Mouse (Mus musculus) retina, embryonic 14.5 days (tissue): ENCODE results near the gene Alms1.
A peak's percentile ranks its signal among the peaks of the same experiment; 100 is the strongest.
"Not testable (repeated sequence)": the region's sequence is repeated elsewhere in the genome, so short reads cannot be mapped to it uniquely, and the experiment has no call there.

Experiments
- DNase-seq: peaks from one replicate; pipeline ENCODE4 v3.0.0-alpha.2; 2015; ENCODE audit warnings: low spot score

The Alms1 gene

DNA sequence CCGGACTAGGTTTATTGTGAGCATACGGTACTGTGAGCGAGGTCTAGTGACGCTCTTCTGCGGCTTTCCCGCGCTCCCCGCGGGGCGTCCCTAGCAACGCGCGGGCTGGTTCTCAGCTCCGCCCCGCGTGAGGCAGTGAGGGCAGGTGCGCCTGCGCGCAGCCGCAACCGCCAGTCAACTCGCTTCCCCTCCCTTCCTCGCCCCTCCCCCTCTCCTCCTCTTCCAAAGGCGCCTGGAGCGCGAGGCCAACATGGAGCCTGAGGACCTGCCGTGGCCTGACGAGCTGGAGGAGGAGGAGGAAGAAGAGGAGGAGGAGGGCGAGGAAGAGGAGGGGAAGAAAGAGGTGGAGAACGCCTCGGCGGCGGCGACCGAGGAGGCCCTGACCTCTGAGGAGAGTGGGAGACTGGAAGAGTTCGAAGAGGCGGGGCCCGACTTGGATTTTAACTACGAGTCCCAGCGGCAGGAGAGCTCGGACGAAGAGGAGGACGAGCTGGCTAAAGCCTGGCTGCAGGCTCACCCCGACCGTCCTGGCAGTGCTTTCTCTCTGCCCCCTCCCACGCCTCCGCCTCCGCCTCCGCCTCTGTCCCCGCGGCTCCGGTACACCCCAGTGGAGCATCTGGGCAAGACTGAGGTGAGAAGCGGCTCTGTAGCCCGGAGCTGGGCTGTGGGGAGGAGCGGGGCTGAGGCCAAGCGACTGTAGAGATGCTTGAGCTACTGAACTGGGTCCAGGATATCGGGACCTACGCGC is at the start of gene Alms1:
Gene Alms1, plus strand, starts transcription at position 136 of the 748 bp plus-strand sequence.
- peak; percentile 98 for DNase-seq

DNA sequence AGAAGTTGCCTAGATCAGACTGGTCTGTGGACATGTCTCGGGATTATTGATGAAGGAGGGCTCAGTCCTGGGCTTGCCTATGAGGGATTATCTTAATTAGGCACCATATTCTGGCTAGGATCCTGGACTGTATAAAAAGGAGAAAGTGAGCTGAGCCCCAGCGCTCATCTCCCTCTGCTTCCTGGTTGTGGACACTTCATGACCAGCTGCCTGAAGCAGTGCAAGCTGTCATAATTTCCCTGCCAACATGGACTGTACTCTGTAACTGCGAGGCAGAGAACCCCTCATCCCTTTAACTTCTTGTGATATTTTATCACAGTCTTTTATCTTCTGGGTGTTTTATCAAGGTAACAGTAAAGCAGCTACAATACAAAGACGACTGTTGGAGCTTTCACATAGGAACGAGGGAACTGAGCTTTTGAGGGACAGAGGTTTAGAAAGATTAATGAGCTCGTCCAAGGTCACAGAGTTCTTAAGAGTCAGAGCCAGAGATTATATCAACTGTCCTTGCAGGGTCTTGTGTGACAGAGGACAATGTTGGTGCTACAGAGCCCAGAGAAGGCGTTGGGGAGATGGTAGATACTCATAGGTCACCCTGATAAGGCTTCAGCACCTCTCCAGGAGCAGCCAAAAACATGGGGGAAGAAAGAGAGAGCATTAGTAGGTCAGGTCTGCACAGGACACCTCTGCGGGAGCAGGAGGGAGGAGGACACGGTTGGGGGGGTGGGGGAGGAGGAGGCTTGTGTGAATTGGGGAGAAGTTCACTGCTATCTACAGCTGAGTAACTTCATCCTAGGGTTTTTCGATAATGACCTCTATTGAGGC is 43.8 kb upstream of the Alms1 start:
- no peak for DNase-seq

DNA sequence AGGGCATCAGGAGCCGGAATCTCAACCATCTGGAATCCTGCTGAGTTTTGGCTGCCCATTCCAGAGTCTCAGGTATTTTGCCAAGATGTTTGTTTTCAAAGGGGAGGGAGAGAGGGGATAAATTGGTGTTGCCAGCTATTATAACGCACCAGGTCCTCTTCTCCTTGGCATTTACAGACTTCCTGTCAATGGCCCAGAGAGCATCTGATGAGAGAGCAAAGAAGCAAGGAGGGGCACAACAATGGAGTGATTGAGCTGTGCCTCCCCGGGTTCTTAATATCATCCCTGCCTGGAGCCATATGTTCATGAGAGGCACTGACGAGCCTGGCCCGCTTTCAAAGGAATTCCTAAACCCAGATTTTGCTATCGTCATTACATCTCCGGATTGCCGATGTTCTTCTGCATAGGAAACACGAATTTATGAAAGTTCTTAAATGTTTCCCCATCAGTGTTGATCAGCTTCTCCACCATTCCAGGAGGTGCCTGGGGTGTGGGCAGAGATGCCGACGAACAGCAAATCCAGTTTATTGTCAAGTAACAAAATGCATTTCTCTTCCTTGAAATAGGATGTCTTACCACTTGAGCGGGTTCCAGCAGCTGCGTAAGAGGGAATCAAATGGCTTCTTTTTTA is 43.0 kb upstream of the Alms1 start:
- no peak for DNase-seq

DNA sequence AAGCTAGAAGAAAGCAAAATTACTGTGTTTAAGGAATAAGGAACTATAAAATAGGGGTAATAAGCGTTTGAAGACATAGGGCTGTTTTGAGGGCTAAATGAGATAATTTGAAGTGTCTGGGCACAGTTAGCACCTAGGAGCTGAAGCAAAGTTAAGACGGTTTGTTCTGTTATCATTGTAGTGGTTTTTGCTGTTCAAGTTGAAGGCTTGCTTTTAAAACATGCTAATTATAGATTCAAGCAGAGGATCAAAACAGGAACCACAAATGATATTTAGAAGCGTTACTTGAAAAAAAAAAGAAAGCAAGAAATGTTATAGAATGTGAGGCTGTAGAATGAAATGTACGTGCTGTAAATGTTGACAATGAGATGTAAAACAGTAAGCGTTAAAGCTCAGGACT is 39.7 kb upstream of the Alms1 start:
- no peak for DNase-seq

DNA sequence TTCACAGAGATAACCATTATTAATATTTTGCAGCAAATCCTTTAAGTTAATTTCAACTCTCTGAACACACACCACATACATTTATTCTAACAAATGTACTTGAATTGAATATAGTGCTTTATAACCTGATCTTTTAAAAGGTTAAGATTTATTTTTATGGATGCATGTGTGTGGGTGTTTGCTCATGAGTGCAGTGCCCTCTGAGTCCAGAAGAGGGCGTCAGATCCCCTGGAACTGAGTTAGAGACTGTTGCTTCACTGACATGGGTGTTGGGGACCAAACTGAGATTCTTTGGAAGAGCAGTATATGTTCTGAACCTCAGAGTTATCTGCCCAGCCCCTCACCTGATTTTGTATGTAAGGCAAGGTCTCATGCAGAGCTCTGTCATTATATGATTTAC is 25.0 kb upstream of the Alms1 start:
- no peak for DNase-seq

DNA sequence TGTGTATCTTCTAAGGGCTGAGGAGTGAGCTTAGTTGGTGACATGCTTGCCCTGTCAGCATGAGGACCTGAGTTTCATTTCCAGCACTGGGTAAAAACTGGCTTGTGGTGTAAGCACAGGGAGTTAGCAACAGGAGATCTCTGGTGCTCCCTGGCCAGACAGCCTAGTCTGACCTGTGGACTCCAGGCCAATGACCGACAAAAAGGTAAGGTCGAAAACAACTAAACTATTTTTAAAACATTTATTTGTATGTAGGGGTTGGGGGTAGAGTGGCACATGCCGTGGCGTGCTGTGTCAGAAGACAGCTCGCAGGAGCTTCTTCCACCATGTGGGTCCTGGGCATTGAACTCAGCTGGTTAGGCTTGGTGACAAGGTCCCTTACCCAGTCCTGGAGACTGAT is 14.5 kb upstream of the Alms1 start:
- DNase-seq: no peak

DNA sequence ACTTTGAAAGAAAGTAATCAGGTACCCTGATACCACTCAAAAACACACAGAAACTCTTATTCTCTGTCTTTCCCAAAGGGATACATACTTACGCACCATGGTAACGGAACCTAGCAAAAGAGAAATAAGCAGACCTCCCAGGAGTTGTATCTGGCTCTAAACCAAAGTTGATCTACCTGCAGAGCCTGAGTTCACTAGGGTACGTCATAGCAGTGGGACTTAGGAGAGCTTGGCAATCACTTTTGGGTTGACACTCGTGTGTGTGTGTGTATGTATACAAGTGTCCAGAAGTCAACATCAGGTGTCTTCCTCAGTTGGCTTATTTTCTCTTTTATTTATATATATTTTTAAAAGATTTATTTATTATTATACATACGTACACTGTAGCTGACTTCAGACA is 5.6 kb upstream of the Alms1 start:
- DNase-seq: no peak

DNA sequence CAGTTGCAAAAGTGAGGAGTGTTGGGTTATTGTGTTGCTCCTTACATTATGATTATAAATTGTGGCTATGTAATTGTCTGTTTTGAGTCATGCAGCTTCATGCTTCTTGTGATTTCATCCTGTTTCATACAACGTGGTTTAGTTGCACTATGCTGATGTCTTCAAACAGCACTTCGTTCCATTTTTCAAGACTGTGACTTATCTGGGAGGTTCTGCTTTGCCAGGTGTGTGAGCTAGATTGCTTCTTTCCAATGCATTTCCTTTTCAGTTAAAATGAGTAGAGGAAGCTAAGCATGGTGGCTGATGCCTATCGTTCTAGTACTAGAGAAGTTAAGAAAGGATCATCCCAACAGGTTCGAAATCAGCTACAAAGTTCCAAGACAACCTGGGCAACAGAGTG is 2.7 kb upstream of the Alms1 start:
- DNase-seq: no peak

DNA sequence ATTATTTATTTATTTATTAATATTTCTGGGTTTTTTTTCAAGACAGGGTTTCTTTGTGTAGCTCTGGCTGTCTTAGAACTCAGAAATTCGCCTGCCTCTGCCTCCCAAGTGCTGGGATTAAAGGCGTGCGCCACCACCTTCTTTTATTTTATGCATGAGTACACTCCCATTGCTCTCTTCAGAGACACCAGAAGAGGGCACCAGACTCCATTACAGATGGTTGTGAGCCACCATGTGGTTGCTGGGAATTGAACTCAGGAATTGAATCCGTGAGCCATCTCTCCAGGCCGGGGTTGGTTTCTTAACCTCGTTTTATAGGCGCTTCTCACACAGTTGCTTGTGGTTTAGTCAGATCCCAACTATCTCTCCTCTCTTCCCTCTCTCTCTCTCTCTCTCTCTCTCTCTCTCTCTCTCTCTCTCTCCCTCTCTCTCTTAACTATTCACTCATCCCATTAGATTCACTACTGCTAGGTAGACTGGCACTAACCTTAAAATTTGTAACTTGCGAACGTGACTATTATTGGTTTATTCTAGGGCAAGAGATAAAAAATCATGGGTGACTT is 445 bp upstream of the Alms1 start:
- DNase-seq: peak; percentile 46

DNA sequence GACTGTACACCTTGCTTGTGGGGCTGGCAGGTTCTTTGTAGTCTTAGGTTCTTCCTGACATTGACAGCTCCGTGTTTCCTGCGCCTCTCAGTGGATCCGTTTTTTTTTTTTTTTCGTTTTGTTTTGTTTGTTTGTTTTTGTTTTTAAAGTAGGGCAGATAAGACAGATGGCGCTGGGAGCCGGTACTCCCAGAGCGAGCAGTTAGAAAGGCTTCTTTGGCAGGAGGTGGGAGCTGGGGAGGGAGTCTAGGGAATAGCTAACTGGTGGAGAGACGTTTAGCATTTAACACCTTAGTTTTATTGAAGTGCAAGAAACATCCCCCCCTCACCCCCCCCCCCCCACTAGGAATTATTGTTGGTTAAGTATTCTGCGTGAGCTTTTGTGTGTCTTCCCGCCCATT is 833 bp downstream of the Alms1 start:
- DNase-seq: peak; percentile 29

DNA sequence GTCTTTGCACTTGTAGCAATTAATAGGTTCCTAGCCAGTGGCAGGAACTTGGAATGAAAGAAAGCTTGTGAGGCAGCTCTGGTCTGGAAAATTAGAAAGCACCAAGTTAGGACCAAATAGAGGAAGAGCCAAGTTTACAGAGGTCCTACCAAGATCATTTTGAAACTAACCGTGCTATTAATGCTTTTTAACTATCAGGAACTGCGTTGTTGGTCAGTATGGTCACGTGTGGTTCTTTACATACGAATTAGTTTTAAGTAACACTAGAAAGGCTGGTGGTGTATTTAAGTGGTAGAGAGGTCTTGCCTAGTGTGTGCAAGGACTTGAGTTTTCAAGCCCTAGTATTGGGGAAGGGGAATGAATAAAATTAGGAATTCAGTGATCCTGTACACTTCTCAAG is 1.2 kb downstream of the Alms1 start:
- DNase-seq: no peak

DNA sequence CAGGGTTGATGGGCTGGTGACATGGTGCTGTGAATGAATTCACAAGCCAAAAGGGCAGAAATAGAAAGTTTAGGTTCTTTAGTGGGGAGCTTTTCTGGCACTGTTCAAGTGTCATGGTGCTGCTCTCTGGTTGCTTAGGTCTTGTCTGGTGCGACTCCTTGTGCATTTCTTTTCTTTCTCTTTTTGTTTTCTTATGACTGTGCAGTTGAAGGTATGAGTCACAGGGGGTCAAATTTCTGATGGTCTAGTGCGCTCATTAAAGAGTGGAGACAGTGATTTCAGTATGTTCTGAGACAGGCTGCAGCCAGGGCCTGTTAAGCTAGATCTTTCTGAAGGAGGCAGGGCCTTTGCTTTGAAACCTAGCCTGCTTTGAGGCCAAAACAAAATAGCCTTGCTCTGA is 2.8 kb downstream of the Alms1 start:
- DNase-seq: no peak

DNA sequence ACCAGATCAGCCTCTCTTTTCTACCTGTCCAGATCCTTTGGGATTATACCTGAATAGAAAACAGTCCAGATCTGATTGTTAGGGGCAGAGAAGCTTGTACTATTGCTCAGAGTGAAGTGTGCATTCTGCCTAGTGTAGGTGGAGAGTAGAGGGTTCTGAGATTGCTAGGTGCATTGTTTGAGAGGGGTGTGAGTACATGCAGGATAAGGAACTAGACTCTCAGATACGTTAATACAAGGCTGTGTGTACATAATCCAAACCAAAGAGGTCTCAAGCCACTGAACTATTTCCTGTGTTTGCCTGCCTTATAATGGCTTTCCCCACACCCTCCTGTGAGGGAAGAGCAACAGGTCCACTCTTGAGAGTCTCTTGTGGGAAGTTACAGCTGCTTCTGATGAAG is 12.0 kb downstream of the Alms1 start:
- no peak for DNase-seq

DNA sequence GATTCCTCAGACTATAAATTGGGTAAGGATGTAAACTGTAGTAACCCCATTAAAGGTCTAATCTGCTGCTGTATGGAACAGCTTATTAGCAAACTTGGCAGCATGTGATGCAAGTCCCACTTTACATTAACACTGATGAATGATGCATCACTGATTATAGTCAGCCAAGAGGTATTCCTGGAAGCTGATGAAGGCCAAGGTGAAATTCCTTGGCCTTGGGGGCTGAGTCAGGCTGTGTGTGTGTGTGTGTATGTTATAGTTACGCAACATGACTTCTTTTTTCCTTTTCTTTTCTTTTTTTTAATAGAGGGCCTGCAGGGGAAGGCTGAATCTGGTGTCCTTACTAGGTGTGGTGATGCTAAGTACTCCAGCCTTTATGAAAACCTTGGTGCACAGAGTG is 23.2 kb downstream of the Alms1 start:
- no peak for DNase-seq

DNA sequence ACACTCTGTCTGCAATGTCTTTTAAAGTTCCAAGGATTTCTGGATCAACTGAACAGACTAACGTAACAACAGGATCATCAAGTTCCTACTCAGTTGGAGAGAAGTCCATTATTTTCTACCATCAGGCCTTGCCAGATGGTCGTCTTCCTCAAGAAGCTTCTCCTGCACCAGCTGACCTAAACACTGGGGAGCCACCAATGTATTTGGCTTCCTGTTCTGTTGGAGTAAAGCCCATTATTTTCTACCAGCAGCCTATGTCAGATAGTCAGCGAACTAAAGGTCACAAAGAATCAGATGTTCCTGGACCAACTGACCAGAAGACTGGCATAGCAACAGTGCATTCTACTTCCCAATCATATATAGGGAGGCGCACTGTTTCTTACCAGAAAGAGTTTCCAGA is 33.5 kb downstream of the Alms1 start:
- DNase-seq: no peak

DNA sequence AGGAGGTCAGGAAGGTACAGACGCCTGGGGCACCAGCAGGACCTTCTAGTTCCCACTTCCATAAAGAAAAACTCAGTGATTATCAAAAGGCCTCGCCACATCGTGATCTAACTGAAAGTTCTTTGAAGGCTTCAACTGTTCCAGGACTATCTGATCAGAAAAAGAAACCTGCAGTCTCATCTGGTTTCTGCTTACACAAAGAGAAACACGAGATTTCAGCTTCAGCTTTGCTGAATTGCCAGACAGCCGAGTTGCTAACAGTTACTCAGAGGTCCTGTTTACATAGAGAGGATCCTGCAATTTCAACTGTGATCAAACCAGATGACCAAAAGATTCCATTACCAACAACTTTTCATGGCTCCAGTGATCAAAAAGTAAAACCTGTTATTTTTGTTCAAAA is 34.3 kb downstream of the Alms1 start:
- no peak for DNase-seq

DNA sequence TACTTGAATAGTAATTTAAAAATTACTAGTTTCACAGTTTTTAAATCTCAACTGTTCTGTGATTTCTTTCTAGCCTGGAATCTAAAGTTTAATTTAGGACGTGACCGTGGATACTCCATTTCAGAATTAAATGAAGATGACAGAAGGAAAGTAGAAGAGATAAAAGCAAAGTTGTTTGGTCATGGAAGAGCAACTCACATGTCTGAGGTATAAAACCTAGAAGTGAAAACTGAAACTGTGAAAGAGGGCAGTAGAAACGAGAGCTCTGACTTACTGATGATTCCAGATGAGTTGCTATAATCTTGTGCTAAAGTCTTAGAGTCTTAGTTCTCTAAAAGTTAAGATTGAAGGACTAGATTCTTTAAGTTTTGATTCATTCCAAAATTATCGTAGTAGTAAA is 37.2 kb downstream of the Alms1 start:
- no peak for DNase-seq

DNA sequence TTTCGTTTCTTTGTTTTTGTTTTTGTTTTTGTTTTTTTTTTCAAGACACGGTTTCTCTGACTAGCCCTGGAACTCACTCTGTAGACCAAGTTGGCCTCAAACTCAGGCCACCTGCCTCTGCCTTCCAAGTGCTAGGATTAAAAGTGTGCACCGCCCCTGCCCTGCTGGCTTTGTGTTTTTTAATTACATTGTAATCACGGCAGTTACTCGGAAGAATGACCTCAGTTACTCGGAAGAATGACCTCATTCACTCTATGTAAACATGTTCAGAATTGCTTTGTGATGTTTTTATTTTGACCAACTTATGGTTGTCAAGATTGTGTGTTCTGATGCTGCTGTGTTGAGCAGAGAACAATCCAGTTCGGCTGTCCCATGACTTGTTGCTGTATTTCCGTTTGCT is 45.8 kb downstream of the Alms1 start:
- DNase-seq: peak; percentile 24

DNA sequence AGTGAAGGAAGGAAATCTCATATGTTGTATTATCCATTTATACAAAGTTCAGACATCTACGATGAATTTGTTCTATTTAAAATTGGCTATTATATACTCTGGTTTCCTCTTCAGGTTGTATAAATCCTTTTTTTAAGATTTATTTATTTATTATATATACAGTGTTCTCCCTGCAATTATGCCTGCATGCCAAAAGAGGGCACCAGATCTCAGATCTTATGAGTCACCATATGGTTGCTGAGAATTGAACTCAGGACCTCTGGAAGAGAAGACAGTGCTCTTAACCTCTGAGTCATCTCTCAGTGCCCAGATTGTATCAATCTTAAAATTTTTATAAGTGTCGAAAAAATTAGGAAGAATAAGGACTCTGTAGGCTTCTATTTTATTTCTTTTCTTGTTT is 65.9 kb downstream of the Alms1 start:
- DNase-seq: no peak

DNA sequence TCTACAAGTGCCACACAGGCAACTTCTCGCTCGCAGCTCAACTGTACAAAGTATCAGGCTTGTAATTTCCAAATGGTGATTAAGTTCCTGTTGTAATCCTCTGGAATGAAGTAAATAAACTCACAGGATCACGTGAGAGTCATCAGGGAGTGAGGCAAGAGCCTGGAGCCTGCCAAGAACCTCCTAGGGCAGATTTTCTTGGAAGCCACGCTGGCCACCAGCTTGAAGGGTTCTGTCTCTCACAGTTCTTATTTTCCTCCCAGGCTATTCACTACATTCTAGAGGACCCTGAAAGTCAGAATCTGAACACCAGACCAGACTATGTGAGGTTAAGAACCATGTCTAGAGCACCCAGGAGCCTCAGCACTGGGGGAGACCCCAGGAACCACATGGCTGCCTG is 114.6 kb downstream of the Alms1 start:
- not testable (repeated sequence) for DNase-seq

DNA sequence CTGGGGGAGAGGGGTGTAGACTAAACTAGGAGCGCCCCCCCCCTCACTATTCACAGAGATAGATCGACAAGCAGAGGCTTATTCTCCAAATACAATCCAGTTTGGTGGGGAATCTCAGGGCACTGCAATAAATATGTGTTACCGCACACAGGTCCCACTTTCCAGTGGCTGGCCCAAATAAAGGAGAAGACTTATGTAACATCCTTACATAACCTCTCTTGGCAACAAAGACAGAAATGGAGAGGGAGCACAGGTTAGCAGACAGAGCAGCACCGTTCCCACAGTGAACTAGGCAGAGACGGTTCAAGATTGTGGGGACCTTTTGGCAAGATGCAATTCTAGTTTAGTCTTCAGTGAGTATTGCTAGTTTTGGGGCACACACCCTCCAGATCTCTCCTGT is 121.9 kb downstream of the Alms1 start:
- DNase-seq: not testable (repeated sequence)

DNA sequence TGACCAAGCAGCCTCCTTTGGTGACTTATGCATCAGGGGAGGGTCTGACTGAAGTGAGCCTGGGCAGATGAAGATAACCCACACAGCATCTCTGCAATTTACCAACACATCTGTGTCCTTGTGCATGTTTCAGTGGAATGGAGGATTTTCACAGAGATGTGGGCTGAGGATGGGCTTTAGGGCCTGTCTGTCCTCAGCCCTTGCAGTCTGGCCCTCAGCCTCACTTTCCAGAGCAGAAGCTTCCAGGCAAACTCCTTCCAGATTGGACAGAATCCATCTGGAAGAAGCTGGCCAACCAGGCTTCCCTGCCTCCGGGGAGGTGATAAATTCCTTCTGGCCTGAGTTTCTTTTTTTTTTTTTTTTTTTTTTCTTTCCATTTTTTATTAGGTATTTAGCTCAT is 122.3 kb downstream of the Alms1 start:
- not testable (repeated sequence) for DNase-seq

DNA sequence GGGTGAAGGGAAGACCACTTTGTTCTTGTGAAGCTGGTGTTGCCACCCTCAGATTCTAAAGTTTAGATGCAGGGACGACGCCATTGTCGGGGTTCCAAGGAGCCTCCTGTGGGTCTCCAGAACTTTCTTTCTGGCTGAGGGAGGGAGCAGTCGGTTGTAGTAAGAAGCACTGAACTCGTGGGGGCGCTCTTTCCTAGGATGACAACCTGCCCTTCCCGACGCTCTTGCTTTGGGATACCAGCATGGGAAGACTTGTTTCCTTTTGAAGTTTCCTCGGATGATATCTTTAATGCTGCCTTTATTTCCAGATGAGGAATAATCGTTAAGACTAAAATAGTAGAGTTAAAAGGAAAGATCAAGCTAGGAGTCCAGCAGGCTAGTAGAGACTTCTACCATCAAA is 125.8 kb downstream of the Alms1 start, which contains the start of gene Nat8f7:
Gene Nat8f7, minus strand, starts transcription at position 101 of the 400 bp plus-strand sequence.
- not testable (repeated sequence) for DNase-seq
